Mouse (Mus musculus): ENCODE results near the gene Gm20924. TPM values are rescaled to one million over a fixed set of nuclear protein-coding genes. Genes with fewer than 3 reads are reported as not detected.
"Not testable (repeated sequence)": the region's sequence is repeated elsewhere in the genome, so short reads cannot be mapped to it uniquely, and the experiment has no call there.

Gm20924 gene
- polyA plus RNA-seq (2012; rRNA removed), result not detected in 2 replicates

DNA sequence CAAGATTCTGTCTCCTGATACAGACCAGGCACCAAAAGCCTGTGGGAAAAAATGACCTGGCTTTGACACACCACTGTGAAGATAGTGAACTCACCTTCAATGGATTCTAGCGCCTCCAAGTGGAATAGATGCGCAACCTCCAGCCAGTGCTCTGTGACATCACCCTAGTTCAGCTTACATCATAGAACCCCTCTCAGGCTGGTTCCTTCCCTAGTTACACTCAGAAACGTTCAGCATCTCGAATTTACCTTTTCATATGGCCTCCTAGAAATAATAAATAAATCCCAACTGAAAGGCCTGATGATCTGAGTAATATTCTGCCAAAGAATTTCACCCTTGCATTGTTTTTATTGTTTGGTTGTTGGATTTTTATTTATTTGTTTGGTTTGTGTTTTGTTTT, at the start of gene Gm20924:
TSS of gene Gm20924 (minus strand) at position 101 of the 400 bp plus-strand sequence.
- DNase-seq (ENCODE audit: low read depth), result not testable (repeated sequence)

Other genes starting within 250 kb of the Gm20924 start
- gene Gm20736, start 170.2 kb upstream of the Gm20924 start, polyA plus RNA-seq (2012; rRNA removed), result not detected in 2 replicates

Measured in brain, embryonic 14.5 days (tissue).